Mouse (Mus musculus): ENCODE data around the gene Msi1.

The Msi1 gene

DNA sequence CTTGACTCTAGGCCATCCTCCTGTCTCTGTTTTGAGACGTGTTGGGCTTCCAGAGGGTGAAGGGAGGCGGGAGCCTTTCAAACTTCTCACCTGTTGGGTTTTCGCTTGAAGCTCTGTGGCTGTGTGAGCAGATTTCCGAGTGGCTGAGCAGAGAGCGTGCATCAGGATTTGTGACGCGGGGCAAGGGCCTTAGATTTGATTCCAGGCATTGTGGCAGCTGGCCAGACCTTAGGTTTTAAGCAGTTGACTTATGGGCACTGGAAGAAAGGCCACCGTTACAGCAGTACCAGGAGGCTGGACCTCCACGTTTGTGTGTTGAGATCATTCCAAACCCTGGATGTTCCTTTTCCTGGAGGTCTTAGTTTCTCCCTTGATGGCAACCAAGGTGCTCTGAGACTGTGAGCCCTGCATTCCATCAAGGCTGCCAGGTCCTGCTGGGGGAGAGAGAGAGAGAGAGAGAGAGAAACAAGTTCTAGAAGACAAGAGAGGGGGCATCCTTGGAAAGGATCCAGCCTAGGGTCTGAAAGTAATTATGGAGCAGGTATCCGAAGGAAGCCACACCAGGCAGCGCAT lies 5.0 kb downstream of the Msi1 start:
- DNase-seq (ENCODE audit: low read depth, low spot score) = no peak

GRCm38 (mm10) chr5:115434853-115435754 lies 5.7 kb downstream of the Msi1 start:
- no peak for DNase-seq (ENCODE audit: low read depth, low spot score)

DNA sequence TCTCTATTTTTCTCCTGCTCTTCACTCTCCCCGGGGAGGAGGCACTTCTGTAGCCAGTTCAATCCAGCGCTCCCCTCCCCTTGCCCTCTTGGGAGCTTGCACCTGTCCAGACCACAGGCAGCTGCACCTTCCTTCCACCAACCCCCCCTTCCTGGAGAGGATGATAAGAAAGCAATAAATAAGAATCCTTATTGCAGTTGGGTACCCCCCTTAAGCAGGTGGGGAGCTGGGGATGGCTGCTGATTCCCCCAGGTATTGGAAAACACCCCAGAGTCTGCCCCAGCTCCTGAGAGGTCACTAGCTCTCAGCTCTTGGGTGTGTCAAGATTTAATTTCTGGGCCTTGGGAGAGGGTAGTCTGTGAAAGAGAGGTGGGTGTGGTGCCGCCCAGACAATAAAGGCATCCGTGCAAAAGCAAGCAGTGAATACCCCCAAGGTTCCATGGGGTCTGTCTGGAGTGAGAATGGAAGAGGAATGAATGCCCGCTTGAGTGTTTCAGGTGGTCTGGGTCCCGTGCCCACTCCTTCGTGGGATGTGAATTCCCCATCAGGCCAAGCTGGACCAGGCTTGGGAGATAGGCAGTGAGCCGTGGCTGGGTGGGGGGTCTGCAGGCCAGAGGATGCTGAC lies 6.5 kb downstream of the Msi1 start:
- DNase-seq (ENCODE audit: low read depth, low spot score) = no peak

GRCm38 (mm10) chr5:115436421-115437124 lies 7.2 kb downstream of the Msi1 start:
- DNase-seq (ENCODE audit: low read depth, low spot score) = no peak

DNA sequence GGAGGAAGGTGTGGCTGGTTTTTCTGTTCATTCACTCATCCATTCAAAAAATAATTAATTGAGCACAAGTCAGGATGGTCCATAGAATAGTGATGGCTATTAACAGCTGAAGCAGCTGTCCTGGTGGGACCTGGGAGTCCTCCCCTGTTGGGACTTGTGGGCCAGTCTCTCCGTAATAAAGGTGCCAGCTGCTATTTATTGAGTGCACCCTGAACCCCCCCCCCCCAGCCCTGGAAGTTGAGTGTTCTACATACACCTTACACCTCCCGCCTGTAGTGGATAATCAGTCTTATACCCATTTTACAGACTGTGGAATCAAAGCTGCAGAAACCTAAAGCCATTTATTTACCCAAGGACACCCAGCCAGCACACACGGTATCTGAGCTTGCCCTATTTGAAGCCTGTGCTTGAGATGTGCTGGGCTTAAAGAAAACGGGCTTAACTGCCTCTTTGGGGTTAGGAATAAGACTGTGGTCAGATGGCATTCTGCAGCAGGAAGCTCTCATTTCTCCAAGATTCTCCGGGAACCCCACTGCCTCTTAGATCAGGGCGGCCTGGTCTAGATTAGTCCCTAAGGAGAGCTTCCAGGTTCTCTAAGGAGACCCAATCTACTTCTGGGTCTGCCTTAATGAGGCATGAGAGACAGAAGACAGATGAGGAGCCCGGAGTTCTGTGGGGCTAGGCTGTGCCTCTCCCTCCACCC lies 8.0 kb downstream of the Msi1 start:
- DNase-seq (ENCODE audit: low read depth, low spot score) = no peak

GRCm38 (mm10) chr5:115437945-115438315 lies 8.5 kb downstream of the Msi1 start:
- DNase-seq (ENCODE audit: low read depth, low spot score) = no peak

GRCm38 (mm10) chr5:115438667-115439066 lies 9.3 kb downstream of the Msi1 start:
- no peak for DNase-seq (ENCODE audit: low read depth, low spot score)

- DNase-seq (ENCODE audit: low read depth, low spot score) = peak; percentile 91
Measured at GRCm38 (mm10) chr5:115441205-115441849, 11.9 kb downstream of the Msi1 start.

GRCm38 (mm10) chr5:115442663-115443062 lies 13.3 kb downstream of the Msi1 start:
- peak; percentile 54 for DNase-seq (ENCODE audit: low read depth, low spot score)

DNA sequence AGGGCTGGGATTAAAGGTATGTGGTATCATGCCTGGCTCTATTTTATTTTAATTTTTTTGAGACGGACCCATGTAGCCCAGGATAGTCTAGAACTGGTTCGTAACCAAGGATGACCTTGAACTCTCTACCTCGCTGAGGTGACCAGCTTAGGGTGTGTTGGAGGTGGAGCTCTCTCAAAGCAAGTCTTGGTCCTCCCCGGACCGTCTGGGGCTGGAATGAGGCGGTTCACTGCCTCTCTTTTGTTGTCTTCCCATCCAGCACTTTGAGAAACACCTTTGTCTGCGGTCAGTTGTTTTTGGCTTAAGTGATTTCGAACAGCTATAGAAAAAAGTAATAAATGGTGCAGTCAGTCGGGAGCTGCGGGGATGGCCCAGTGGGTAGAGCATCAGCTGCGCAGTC lies 14.7 kb downstream of the Msi1 start:
- DNase-seq (ENCODE audit: low read depth, low spot score) = no peak

DNA sequence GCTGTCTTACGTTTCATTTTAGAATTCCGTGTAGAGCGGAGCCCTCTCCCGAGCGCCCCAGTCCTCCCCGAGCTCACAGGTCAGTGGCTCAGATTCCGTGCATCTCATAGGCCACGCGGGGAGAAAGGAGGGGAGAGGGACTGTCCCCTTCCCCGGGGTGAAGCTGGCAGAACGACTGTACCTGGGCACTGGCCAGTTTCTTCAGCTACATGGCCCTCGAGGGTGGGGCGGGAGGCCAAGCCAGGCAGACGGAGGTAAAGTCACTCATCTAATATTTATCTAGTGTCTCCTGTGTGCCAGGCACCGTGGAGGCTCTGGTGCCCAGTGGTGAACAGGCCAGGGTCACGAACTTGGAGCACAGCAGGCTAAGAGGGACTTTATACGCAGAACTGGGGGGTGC lies 17.7 kb downstream of the Msi1 start:
- DNase-seq (ENCODE audit: low read depth, low spot score) = no peak

DNA sequence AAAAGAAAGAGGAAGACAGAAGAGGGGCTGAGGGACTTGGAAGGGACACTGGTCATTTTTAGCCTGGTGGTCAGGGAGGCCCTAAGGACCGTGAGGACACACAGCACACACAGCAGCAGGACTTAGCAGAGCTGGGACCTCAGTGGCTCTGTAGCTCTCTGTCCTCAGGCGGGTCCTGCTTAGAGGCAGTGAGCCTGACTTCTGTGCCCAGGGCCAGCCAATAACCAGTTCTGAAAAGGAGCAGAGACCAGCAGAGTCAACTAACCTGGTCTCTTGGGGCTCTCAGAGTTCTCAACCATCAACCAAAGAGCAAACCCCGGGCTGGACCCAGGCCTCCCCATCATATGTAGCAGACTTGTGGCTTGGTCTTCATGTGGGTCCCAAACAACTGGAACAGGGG lies 19.8 kb downstream of the Msi1 start:
- no peak for DNase-seq (ENCODE audit: low read depth, low spot score)

DNA sequence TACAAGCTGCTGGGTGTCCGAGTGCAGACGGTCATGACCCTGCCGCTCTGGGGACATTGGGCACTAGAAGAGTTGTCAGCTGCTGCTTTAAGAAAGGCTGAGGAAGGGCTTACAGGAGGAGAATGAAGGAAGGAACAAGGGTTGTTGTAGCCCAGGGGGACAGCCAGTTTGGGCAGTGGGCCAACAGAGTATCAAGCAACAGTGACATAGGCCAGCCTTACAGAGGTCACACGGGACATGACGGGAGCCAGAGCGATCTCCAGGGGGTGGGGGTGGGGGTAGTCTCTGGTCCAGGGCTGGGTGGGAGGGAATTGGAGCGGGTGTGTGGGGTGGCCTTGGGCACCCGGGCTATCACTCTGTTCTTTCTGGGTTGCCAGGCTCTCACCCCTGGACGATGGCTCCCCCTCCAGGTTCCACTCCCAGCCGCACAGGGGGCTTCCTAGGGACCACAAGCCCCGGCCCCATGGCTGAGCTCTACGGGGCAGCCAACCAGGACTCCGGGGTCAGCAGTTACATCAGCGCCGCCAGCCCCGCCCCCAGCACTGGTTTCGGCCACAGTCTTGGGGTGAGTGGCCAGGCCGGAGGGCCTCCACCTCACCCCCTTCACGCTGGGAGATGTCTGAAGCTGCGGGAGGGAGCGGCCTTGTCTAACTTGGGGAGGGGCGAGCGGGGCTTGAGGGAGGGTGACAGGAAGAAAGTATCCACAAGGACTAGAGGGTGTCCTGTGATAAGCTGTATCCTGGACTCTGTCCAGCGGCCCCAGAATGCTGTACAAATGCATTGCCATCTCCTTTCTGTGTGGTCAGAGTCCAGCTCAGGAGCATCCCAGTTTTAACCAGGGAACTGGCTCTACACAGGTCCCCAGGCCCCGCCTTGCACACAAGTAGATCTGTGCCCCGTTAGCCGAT lies 21.3 kb downstream of the Msi1 start:
- DNase-seq (ENCODE audit: low read depth, low spot score) = no peak

DNA sequence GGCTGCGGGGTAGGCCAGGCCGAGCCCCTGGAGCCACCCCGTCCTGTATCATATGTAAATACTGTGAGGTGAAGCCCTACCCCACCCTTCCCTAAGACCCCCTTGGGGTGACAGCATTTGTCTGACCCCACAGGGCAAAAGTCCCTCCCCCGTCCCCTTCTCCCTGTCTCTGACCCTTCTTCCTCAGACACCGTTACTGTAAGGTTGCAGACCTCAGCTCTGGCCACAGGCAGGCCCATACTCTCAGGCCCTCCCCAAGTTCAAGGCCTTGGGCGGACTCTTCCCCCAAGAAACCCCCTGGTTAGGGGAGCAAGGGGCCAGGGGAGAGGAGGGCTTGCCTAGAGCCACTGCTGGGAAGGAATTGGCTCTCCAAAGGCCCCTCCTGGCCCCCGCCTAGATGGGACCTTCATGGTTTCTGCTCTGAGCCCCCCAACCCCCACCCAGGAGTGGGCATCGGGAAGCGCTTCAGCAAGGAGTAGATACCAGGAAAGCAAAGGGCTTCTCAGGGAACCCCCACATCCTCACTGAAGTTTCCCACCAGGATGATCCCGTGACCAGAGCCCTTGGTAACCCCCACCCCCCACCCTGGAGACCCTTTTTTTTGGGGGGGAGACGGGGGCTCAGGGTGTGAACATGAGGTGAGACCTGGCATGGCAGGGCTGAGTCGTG lies 25.2 kb downstream of the Msi1 start:
- no peak for DNase-seq (ENCODE audit: low read depth, low spot score)

- DNase-seq (ENCODE audit: low read depth, low spot score) = no peak
Measured at GRCm38 (mm10) chr5:115455838-115456237, 26.4 kb downstream of the Msi1 start.

GRCm38 (mm10) chr5:115458918-115459317 lies 29.5 kb downstream of the Msi1 start:
- DNase-seq (ENCODE audit: low read depth, low spot score) = no peak

DNA sequence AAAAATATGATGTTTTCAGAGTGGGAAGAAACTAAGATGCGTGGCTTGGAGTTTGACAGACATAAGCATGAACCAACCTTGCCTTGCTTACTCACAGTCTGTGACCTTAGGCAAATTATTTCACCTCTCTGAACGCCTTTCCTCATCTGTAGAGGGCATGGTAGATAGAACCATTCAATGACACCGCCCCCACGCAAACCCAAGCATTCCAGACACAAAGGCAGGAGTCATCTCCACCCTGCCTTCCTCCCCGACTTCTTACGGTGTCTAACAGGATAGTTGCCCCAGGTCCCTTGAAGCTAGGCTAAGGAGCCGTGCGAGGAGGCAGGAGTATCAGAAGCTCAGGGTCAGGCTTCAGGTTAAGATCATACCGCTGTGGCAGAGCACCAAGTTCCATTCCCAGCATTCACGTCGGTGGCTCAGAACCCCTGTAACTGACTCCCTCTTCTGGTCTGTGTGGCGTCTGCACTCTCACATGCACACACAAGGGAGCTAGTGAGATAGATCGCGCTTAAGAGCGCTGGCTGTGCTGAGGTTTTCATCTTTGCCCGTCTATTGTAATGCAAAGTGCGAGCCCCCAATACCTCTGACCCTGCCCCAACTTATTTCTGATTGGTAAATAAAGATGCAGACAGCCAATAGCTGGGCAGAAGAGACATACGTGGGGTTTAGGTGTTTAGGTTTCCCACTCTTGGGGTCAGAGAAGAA lies 35.2 kb downstream of the Msi1 start:
- DNase-seq (ENCODE audit: low read depth, low spot score) = no peak

GRCm38 (mm10) chr5:115465642-115466420 lies 36.4 kb downstream of the Msi1 start, which contains the start of gene Pla2g1b:
Gene Pla2g1b, plus strand, starts transcription at chr5:115466262.
- DNase-seq (ENCODE audit: low read depth, low spot score) = peak; percentile 52
